Mouse (Mus musculus) forebrain, embryonic 12.5 days (tissue): ENCODE results near the gene Ccl11. TPM values are rescaled to one million over a fixed set of nuclear protein-coding genes. Genes with fewer than 3 reads are reported as not detected.

ENCODE experiments used
- ATAC-seq: fragments of 200-750 bp; cut with Nextera tagmentation; 2 replicates; pipeline ENCODE4 v1.8.0; 2017; ENCODE audit warnings: moderate TSS enrichment; ENCODE audit not compliant: low FRiP score
- H3K27ac ChIP-seq: fragments of 300-500 bp; sonication (generic); 2 replicates; pipeline ENCODE4 v1.5.1; 2016; ENCODE audit warnings: mild to moderate bottlenecking
- H3K27me3 ChIP-seq: fragments of 300-500 bp; sonication (generic); 2 replicates; pipeline ENCODE4 v1.6.1; 2016; ENCODE audit warnings: mild to moderate bottlenecking
- H3K36me3 ChIP-seq: fragments of 300-500 bp; sonication (generic); replicated peaks from 2 replicates; pipeline ENCODE4 v1.6.1; 2016; ENCODE audit warnings: mild to moderate bottlenecking
- H3K4me1 ChIP-seq: fragments of 300-500 bp; sonication (generic); 2 replicates; pipeline ENCODE4 v1.6.1; 2016
- H3K4me2 ChIP-seq: fragments of 300-500 bp; sonication (generic); 2 replicates; pipeline ENCODE4 v1.6.1; 2016; ENCODE audit warnings: mild to moderate bottlenecking, moderate library complexity
- H3K4me3 ChIP-seq: fragments of 300-500 bp; sonication (generic); replicated peaks from 2 replicates; pipeline ENCODE4 v1.5.1; 2016; ENCODE audit warnings: mild to moderate bottlenecking
- H3K9ac ChIP-seq: fragments of 300-500 bp; sonication (generic); 2 replicates; pipeline ENCODE4 v1.6.1; 2016; ENCODE audit warnings: mild to moderate bottlenecking
- H3K9me3 ChIP-seq: fragments of 300-500 bp; sonication (generic); 2 replicates; pipeline ENCODE4 v1.6.1; 2016
- WGBS: fragments of 180-500 bp; shearing (Covaris S2); methylation state at CpG from one replicate; pipeline ENCODE4 v1.1.7; 2016; 5-methylcytosine and 5-hydroxymethylcytosine counted together
- polyA plus RNA-seq: library from polyadenylated mRNA; unstranded; fragments of >200 nt; fragmentation: Nextera tagmentation; extraction: Ambion mirVana; gene quantifications from 2 replicates; pipeline ENCODE4 v1.2.1, GENCODE M21; 2016

Ccl11 gene
- polyA plus RNA-seq, 1 experiment from 2014 or later = not detected

- Histone ChIP-seq H3K36me3 (no peaks in the 10 kb centered on the region), H3K4me1 (no peaks in the 10 kb centered on the region), H3K27ac (no peak overlapping the region), H3K4me3 (no peak overlapping the region), H3K9me3 (no peaks in the 10 kb centered on the region), H3K27me3 (no peaks in the 10 kb centered on the region), H3K4me2 (no peak overlapping the region), H3K9ac (no peak overlapping the region)
- 64% methylated on average over 8 of the region's 8 CpGs for WGBS
- ATAC-seq = no peak
Observed at GRCm38 (mm10) chr11:82032678-82033344, 24.8 kb upstream of the Ccl11 start.

GRCm38 (mm10) chr11:82034446-82034845 lies 23.2 kb upstream of the Ccl11 start:
- 87% methylated on average over 7 of the region's 7 CpGs for WGBS

GRCm38 (mm10) chr11:82035356-82035755 lies 22.3 kb upstream of the Ccl11 start, which contains the start of gene Ccl2:
Gene Ccl2 (plus strand): TSS chr11:82035571.
- no peak for ATAC-seq
- WGBS = 43% methylated on average over 5 of the region's 5 CpGs
- Histone ChIP-seq H3K4me2 (no peak within 1 kb of the TSS), H3K27me3 (no peaks in the 10 kb centered on the region), H3K27ac (no peak within 1 kb of the TSS), H3K9me3 (no peaks in the 10 kb centered on the region), H3K4me3 (no peak within 1 kb of the TSS), H3K4me1 (no peaks in the 10 kb centered on the region), H3K36me3 (no peaks in the 10 kb centered on the region), H3K9ac (no peak within 1 kb of the TSS)

More at GRCm38 (mm10) chr11:82034446-82034845, 23.2 kb upstream of the Ccl11 start:
- Histone ChIP-seq H3K9ac (no peak overlapping the region), H3K9me3 (no peaks in the 10 kb centered on the region), H3K27me3 (no peaks in the 10 kb centered on the region), H3K4me3 (no peak overlapping the region), H3K4me1 (no peaks in the 10 kb centered on the region), H3K4me2 (no peak overlapping the region), H3K36me3 (no peaks in the 10 kb centered on the region), H3K27ac (no peak overlapping the region)
- ATAC-seq = no peak

- H3K4me2 ChIP-seq = no peak overlapping the region
- H3K4me3 ChIP-seq = no peak overlapping the region
- no peaks in the 10 kb centered on the region for H3K9me3 ChIP-seq
- ATAC-seq = no peak
- no peaks in the 10 kb centered on the region for H3K27me3 ChIP-seq
- H3K9ac ChIP-seq = no peak overlapping the region
- no peaks in the 10 kb centered on the region for H3K4me1 ChIP-seq
- 94% methylated on average over 2 of the region's 2 CpGs for WGBS
- no peaks in the 10 kb centered on the region for H3K36me3 ChIP-seq
- no peak overlapping the region for H3K27ac ChIP-seq
Observed at GRCm38 (mm10) chr11:82035857-82036256, 21.8 kb upstream of the Ccl11 start.

GRCm38 (mm10) chr11:82038535-82038934 lies 19.1 kb upstream of the Ccl11 start, which contains the start of gene Gm17268:
Gene Gm17268 (minus strand): TSS chr11:82038562.
- no peaks in the 10 kb centered on the region for H3K9me3 ChIP-seq
- no peaks in the 10 kb centered on the region for H3K4me1 ChIP-seq
- no peaks in the 10 kb centered on the region; the same call in 1 of the 2 replicates for H3K27me3 ChIP-seq
- no peak for ATAC-seq
- H3K9ac ChIP-seq = no peak within 1 kb of the TSS
- WGBS = 52% methylated on average over 2 of the region's 2 CpGs
- H3K4me3 ChIP-seq = no peak within 1 kb of the TSS
- H3K4me2 ChIP-seq = no peak within 1 kb of the TSS
- H3K27ac ChIP-seq = no peak within 1 kb of the TSS
- no peaks in the 10 kb centered on the region for H3K36me3 ChIP-seq

GRCm38 (mm10) chr11:82039132-82039660 lies 18.4 kb upstream of the Ccl11 start:
- 80% methylated on average over 3 of the region's 3 CpGs for WGBS
- no peak overlapping the region for H3K4me3 ChIP-seq
- no peak overlapping the region for H3K27ac ChIP-seq
- H3K9ac ChIP-seq = no peak overlapping the region
- H3K36me3 ChIP-seq = no peaks in the 10 kb centered on the region
- H3K27me3 ChIP-seq = no peaks in the 10 kb centered on the region; the same call in 1 of the 2 replicates
- ATAC-seq = no peak
- H3K9me3 ChIP-seq = no peaks in the 10 kb centered on the region
- no peaks in the 10 kb centered on the region for H3K4me1 ChIP-seq
- H3K4me2 ChIP-seq = no peak overlapping the region

- Histone ChIP-seq H3K4me1 (no peaks in the 10 kb centered on the region), H3K36me3 (no peaks in the 10 kb centered on the region), H3K9me3 (no peaks in the 10 kb centered on the region), H3K4me2 (no peak overlapping the region), H3K4me3 (no peak overlapping the region), H3K27ac (no peak overlapping the region), H3K27me3 (no peaks in the 10 kb centered on the region; the same call in 1 of the 2 replicates), H3K9ac (no peak overlapping the region)
- ATAC-seq = no peak
- 96% methylated on average over 4 of the region's 4 CpGs for WGBS
Observed at GRCm38 (mm10) chr11:82041671-82042080, 15.9 kb upstream of the Ccl11 start.

- H3K27me3 ChIP-seq = no peaks in the 10 kb centered on the region; the same call in 1 of the 2 replicates
- H3K9ac ChIP-seq = no peak within 1 kb of the TSS
- H3K27ac ChIP-seq = no peak within 1 kb of the TSS
- H3K4me3 ChIP-seq = no peak within 1 kb of the TSS
- H3K9me3 ChIP-seq = no peaks in the 10 kb centered on the region
- no peak within 1 kb of the TSS for H3K4me2 ChIP-seq
- 81% methylated on average over 3 of the region's 3 CpGs for WGBS
- ATAC-seq = no peak
- no peaks in the 10 kb centered on the region for H3K36me3 ChIP-seq
- no peaks in the 10 kb centered on the region for H3K4me1 ChIP-seq
Observed at GRCm38 (mm10) chr11:82045471-82045870, 12.2 kb upstream of the Ccl11 start, which contains the start of gene Ccl7. Gene Ccl7 (plus strand): TSS chr11:82045712.

GRCm38 (mm10) chr11:82047746-82048415 lies 9.7 kb upstream of the Ccl11 start:
- Histone ChIP-seq H3K36me3 (no peaks in the 10 kb centered on the region), H3K4me2 (no peak overlapping the region), H3K4me3 (no peak overlapping the region), H3K4me1 (no peaks in the 10 kb centered on the region), H3K9me3 (no peaks in the 10 kb centered on the region), H3K9ac (no peak overlapping the region), H3K27me3 (no peaks in the 10 kb centered on the region; the same call in 1 of the 2 replicates), H3K27ac (no peak overlapping the region)
- no peak for ATAC-seq
- 49% methylated on average over 6 of the region's 6 CpGs for WGBS

- Histone ChIP-seq H3K4me3 (no peak overlapping the region), H3K36me3 (no peaks in the 10 kb centered on the region), H3K4me2 (no peak overlapping the region), H3K27me3 (0 out of 2 replicates have a peak, but pooled peaks cover 3% of the 10 kb centered on the region), H3K9me3 (no peaks in the 10 kb centered on the region), H3K27ac (no peak overlapping the region), H3K4me1 (no peaks in the 10 kb centered on the region), H3K9ac (no peak overlapping the region)
- WGBS = 88% methylated on average over 7 of the region's 7 CpGs
- no peak for ATAC-seq
Observed at GRCm38 (mm10) chr11:82053849-82054248, 3.8 kb upstream of the Ccl11 start.

- no peak overlapping the region for H3K4me3 ChIP-seq
- H3K4me1 ChIP-seq = no peaks in the 10 kb centered on the region
- H3K9me3 ChIP-seq = no peaks in the 10 kb centered on the region
- H3K27me3 ChIP-seq = 0 out of 2 replicates have a peak, but pooled peaks cover 3% of the 10 kb centered on the region
- H3K36me3 ChIP-seq = no peaks in the 10 kb centered on the region
- H3K27ac ChIP-seq = no peak overlapping the region
- no peak overlapping the region for H3K9ac ChIP-seq
- WGBS = 81% methylated on average over 3 of the region's 3 CpGs
- no peak overlapping the region for H3K4me2 ChIP-seq
- no peak for ATAC-seq
Observed at GRCm38 (mm10) chr11:82062226-82062625, 4.6 kb downstream of the Ccl11 start.

- ATAC-seq = no peak
- no peak overlapping the region for H3K4me3 ChIP-seq
- H3K27me3 ChIP-seq = no peaks in the 10 kb centered on the region
- H3K27ac ChIP-seq = no peak overlapping the region
- H3K9me3 ChIP-seq = no peaks in the 10 kb centered on the region
- 88% methylated on average over 2 of the region's 2 CpGs for WGBS
- no peak overlapping the region for H3K4me2 ChIP-seq
- H3K4me1 ChIP-seq = no peaks in the 10 kb centered on the region
- H3K36me3 ChIP-seq = no peaks in the 10 kb centered on the region
- no peak overlapping the region for H3K9ac ChIP-seq
Observed at GRCm38 (mm10) chr11:82063454-82063853, 5.8 kb downstream of the Ccl11 start.
